Mouse (Mus musculus) liver, embryonic 15.5 days (tissue): ENCODE measurements at regions not wholly inside any gene's neighbourhood (a gene's known extent, or its start where the extent isn't known, plus 50 kb on each side); places are given as distances from the start of the nearest gene placed in this dataset.
A peak's percentile ranks its signal among the peaks of the same experiment; 100 is the strongest.

ENCODE experiments used
- ATAC-seq: fragments of 200-750 bp; cut with Nextera tagmentation; 2 replicates; pipeline ENCODE4 v1.8.0; 2017; ENCODE audit warnings: moderate number of reproducible peaks, mild to moderate bottlenecking, moderate library complexity; ENCODE audit not compliant: insufficient read depth
- H3K27ac ChIP-seq: fragments of 300-500 bp; sonication (generic); replicated peaks from 2 replicates; pipeline ENCODE4 v1.5.1; 2015; ENCODE audit warnings: mild to moderate bottlenecking, inconsistent platforms
- H3K27me3 ChIP-seq: fragments of 300-500 bp; sonication (generic); 2 replicates; pipeline ENCODE4 v1.6.1; 2015; ENCODE audit warnings: mild to moderate bottlenecking, inconsistent platforms
- H3K36me3 ChIP-seq: fragments of 300-500 bp; sonication (generic); replicated peaks from 2 replicates; pipeline ENCODE4 v1.6.1; 2015; ENCODE audit warnings: moderate library complexity, mild to moderate bottlenecking, inconsistent platforms
- H3K4me1 ChIP-seq: fragments of 300-500 bp; sonication (generic); replicated peaks from 2 replicates; pipeline ENCODE4 v1.6.1; 2015; ENCODE audit warnings: inconsistent platforms
- H3K4me2 ChIP-seq: fragments of 300-500 bp; sonication (generic); 2 replicates; pipeline ENCODE4 v1.6.1; 2015; ENCODE audit warnings: moderate library complexity, mild to moderate bottlenecking, inconsistent platforms
- H3K4me3 ChIP-seq: fragments of 300-500 bp; sonication (generic); replicated peaks from 2 replicates; pipeline ENCODE4 v1.5.1; 2015; ENCODE audit warnings: mild to moderate bottlenecking, inconsistent platforms
- H3K9ac ChIP-seq: fragments of 300-500 bp; sonication (generic); 2 replicates; pipeline ENCODE4 v1.6.1; 2015; ENCODE audit warnings: moderate library complexity, mild to moderate bottlenecking, inconsistent platforms
- H3K9me3 ChIP-seq: fragments of 300-500 bp; sonication (generic); replicated peaks from 2 replicates; pipeline ENCODE4 v1.6.1; 2016; ENCODE audit warnings: inconsistent platforms
- WGBS: fragments of 180-500 bp; shearing (Covaris S2); methylation state at CpG from one replicate; pipeline ENCODE4 v1.1.7; 2015; ENCODE audit warnings: mixed read lengths; ENCODE audit not compliant: insufficient replicate concordance; 5-methylcytosine and 5-hydroxymethylcytosine counted together

DNA sequence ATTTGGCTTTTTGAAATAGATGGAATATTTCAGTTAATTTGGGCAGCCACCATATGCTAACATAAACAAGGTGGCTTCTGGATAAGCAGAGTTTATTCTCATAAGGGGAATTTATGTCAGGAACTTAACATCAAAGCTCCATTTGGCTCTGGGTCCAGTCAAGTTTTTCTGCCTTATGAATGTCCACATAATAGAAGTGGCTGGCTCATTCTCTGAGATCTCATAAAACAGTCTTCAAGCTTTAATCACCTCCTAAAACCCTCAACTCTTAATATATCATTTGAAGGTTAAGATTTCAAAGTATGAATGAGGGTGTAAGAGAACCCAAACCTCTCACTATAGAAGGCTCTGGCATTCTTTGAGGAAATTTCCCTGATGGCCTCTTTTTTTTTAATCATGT, 1361.0 kb downstream of the Efna5 start:
- no peak overlapping the region for H3K4me2 ChIP-seq
- H3K27ac ChIP-seq, result no peak overlapping the region
- H3K36me3 ChIP-seq, result no peaks in the 10 kb centered on the region
- H3K27me3 ChIP-seq, result no peaks in the 10 kb centered on the region
- no peak for ATAC-seq
- H3K4me1 ChIP-seq, result no peaks in the 10 kb centered on the region
- no peaks in the 10 kb centered on the region for H3K9me3 ChIP-seq
- H3K4me3 ChIP-seq, result no peak overlapping the region
- no peak overlapping the region for H3K9ac ChIP-seq

DNA sequence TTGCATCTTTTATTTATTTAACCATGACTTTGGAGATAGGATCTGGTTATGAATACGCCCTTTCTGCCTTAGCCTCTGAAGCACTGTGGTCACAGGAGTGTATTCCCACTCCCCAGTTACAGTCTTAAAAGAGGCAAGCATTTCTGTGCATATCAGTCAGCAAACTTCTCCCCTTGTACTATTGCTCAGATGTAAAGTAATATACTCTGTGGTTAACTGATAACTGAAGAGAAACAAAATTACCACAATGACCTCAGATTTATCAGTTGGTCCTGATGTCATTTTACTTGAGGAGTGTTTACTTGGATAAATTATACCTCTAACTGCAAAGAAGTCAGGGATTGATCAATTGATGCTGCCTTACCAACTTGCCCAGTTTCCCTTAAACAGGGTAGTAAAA, 1366.1 kb downstream of the Efna5 start:
- ATAC-seq, result no peak
- Histone ChIP-seq H3K27ac (no peak overlapping the region), H3K27me3 (no peaks in the 10 kb centered on the region), H3K36me3 (no peaks in the 10 kb centered on the region), H3K9me3 (no peaks in the 10 kb centered on the region), H3K4me3 (no peak overlapping the region), H3K4me1 (no peaks in the 10 kb centered on the region), H3K4me2 (no peak overlapping the region), H3K9ac (no peak overlapping the region)
- 48% methylated on average over 1 of the region's 1 CpGs for WGBS

DNA sequence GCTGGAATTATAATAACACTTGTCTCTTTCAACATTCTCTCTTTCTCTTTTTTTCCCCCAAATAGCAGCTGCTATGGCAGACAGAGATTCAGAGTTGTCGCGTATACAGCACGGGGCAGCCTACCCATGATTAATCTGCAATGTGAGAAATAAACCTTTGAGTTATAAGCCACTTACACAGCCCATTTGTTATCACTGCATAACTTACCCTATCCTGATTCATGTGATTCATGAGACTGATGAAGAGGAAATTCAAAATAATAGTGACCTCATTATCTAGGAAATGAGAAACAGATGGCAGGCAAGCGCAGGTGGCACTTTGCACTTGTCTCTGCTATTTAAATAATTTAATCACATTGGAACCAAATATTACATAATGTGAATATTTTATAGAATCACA, 1367.7 kb downstream of the Efna5 start:
- no peak for ATAC-seq
- H3K9ac ChIP-seq, result no peak overlapping the region
- H3K4me3 ChIP-seq, result no peak overlapping the region
- H3K27me3 ChIP-seq, result no peaks in the 10 kb centered on the region
- H3K4me1 ChIP-seq, result no peaks in the 10 kb centered on the region
- no peaks in the 10 kb centered on the region for H3K9me3 ChIP-seq
- H3K27ac ChIP-seq, result no peak overlapping the region
- 73% methylated on average over 4 of the region's 4 CpGs for WGBS
- H3K36me3 ChIP-seq, result no peaks in the 10 kb centered on the region
- no peak overlapping the region for H3K4me2 ChIP-seq

DNA sequence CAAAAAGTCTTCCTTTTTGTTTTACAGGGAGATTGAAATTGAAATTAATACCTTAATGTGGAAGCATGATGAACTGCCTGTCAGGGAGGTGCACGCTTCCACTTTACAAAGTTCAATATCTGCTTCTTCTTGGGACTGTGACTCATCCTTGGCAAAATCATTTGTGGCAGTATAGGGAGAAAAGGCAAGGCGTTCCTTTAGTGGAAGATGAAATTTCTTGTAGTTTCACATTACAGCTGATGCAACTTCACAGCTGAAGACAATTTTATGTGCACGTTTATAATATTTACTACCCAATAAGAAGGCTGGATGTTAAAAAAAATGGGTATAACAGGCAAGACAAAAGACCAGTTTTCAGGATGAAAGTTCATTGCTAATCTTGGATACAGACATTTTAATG, 1385.9 kb downstream of the Efna5 start:
- H3K27me3 ChIP-seq, result no peaks in the 10 kb centered on the region
- no peak overlapping the region for H3K4me3 ChIP-seq
- no peaks in the 10 kb centered on the region for H3K4me1 ChIP-seq
- no peaks in the 10 kb centered on the region for H3K9me3 ChIP-seq
- no peak for ATAC-seq
- no peak overlapping the region for H3K4me2 ChIP-seq
- H3K36me3 ChIP-seq, result no peaks in the 10 kb centered on the region
- WGBS, result 48% methylated on average over 3 of the region's 3 CpGs
- no peak overlapping the region for H3K9ac ChIP-seq
- no peak overlapping the region for H3K27ac ChIP-seq

GRCm38 (mm10) chr17:61477457-61477856, 1403.7 kb downstream of the Efna5 start:
- 58% methylated on average over 5 of the region's 5 CpGs for WGBS
- H3K27me3 ChIP-seq, result no peaks in the 10 kb centered on the region
- H3K36me3 ChIP-seq, result no peaks in the 10 kb centered on the region
- no peak overlapping the region for H3K4me2 ChIP-seq
- no peaks in the 10 kb centered on the region for H3K4me1 ChIP-seq
- no peaks in the 10 kb centered on the region for H3K9me3 ChIP-seq
- no peak overlapping the region for H3K4me3 ChIP-seq
- no peak overlapping the region for H3K27ac ChIP-seq
- H3K9ac ChIP-seq, result no peak overlapping the region
- ATAC-seq, result no peak

- no peaks in the 10 kb centered on the region for H3K27me3 ChIP-seq
- H3K4me2 ChIP-seq, result no peak overlapping the region
- no peak overlapping the region for H3K4me3 ChIP-seq
- no peaks in the 10 kb centered on the region for H3K9me3 ChIP-seq
- no peaks in the 10 kb centered on the region for H3K36me3 ChIP-seq
- 58% methylated on average over 11 of the region's 11 CpGs for WGBS
- H3K9ac ChIP-seq, result no peak overlapping the region
- ATAC-seq, result peak; percentile 84
- no peaks in the 10 kb centered on the region for H3K4me1 ChIP-seq
- no peak overlapping the region for H3K27ac ChIP-seq
Measured at GRCm38 (mm10) chr17:61474405-61474804, 1406.7 kb downstream of the Efna5 start.

GRCm38 (mm10) chr17:61452943-61453342, 1428.2 kb downstream of the Efna5 start:
- no peak overlapping the region for H3K4me3 ChIP-seq
- no peak overlapping the region for H3K4me2 ChIP-seq
- no peak overlapping the region for H3K9ac ChIP-seq
- H3K36me3 ChIP-seq, result no peaks in the 10 kb centered on the region
- H3K9me3 ChIP-seq, result no peaks in the 10 kb centered on the region
- H3K27ac ChIP-seq, result no peak overlapping the region
- no peaks in the 10 kb centered on the region for H3K4me1 ChIP-seq
- WGBS, result 50% methylated on average over 2 of the region's 2 CpGs
- ATAC-seq, result no peak
- H3K27me3 ChIP-seq, result no peaks in the 10 kb centered on the region

GRCm38 (mm10) chr17:61426846-61427245, 1454.3 kb downstream of the Efna5 start:
- 71% methylated on average over 8 of the region's 8 CpGs for WGBS
- no peaks in the 10 kb centered on the region for H3K9me3 ChIP-seq
- ATAC-seq, result no peak
- no peak overlapping the region for H3K27ac ChIP-seq
- no peaks in the 10 kb centered on the region for H3K36me3 ChIP-seq
- no peaks in the 10 kb centered on the region for H3K27me3 ChIP-seq
- H3K4me1 ChIP-seq, result no peaks in the 10 kb centered on the region
- no peak overlapping the region for H3K9ac ChIP-seq
- no peak overlapping the region for H3K4me3 ChIP-seq
- no peak overlapping the region for H3K4me2 ChIP-seq
